Mouse (Mus musculus) spleen, adult 2 months (tissue): ENCODE measurements around the gene C130026I21Rik. TPM values are rescaled to one million over a fixed set of nuclear protein-coding genes. Genes with fewer than 3 reads are reported as not detected.

Experiments used
- DNase-seq, 2 experiments: peaks; one replicate each; pipeline versions ENCODE4 v3.0.0 to v3.0.0-alpha.2; 2012 to 2021; ENCODE audit warnings: low spot score in 2 of 2, low read depth in 1 of 2
- H3K27ac ChIP-seq: fragments of 200-500 bp; 2 replicates; pipeline ENCODE4 v1.5.1; 2012; ENCODE audit warnings: low read length, inconsistent platforms; ENCODE audit not compliant: insufficient read depth
- H3K27me3 ChIP-seq: fragments of 200-500 bp; 2 replicates; pipeline ENCODE4 v1.6.1; 2012; ENCODE audit warnings: mild to moderate bottlenecking, moderate library complexity, low read length, inconsistent platforms; ENCODE audit not compliant: control insufficient read depth, insufficient read depth
- H3K36me3 ChIP-seq: fragments of 200-500 bp; 2 replicates; pipeline ENCODE4 v1.6.1; 2012; ENCODE audit warnings: mild to moderate bottlenecking, low read length, inconsistent platforms; ENCODE audit not compliant: control insufficient read depth, insufficient read depth
- H3K4me1 ChIP-seq: fragments of 200-500 bp; 2 replicates; pipeline ENCODE4 v1.6.1; 2011; ENCODE audit warnings: inconsistent platforms; ENCODE audit not compliant: control insufficient read depth, insufficient read depth, insufficient read length
- H3K4me3 ChIP-seq: fragments of 200-500 bp; 2 replicates; pipeline ENCODE4 v1.5.1; 2011; ENCODE audit warnings: mild to moderate bottlenecking, inconsistent platforms; ENCODE audit not compliant: insufficient read depth, insufficient read length; ENCODE audit errors: extremely low read depth
- CTCF ChIP-seq: fragments of 200-500 bp; IDR thresholded peaks from 2 replicates; pipeline ENCODE4 v1.5.1; 2011; ENCODE audit warnings: mild to moderate bottlenecking, inconsistent platforms; ENCODE audit not compliant: insufficient read depth, insufficient read length, insufficient replicate concordance; ENCODE audit errors: extremely low read depth
- POLR2A ChIP-seq: fragments of 200-500 bp; IDR thresholded peaks from 2 replicates; pipeline ENCODE4 v1.6.1; 2011; ENCODE audit warnings: low read depth, low read length, inconsistent platforms
- WGBS: fragments of 180-500 bp; shearing (Covaris S2); methylation state at CpG from one replicate; pipeline ENCODE4 v1.1.7; 2018; 5-methylcytosine and 5-hydroxymethylcytosine counted together
- polyA plus RNA-seq: library from polyadenylated mRNA; depleted of rRNA; stranded (reverse); fragments of >200 nt; gene quantifications from 2 replicates; pipeline ENCODE4 v1.2.3, GENCODE M21; 2012; rRNA removed

C130026I21Rik gene
- polyA plus RNA-seq, 1 experiment = 3.5 TPM

DNA sequence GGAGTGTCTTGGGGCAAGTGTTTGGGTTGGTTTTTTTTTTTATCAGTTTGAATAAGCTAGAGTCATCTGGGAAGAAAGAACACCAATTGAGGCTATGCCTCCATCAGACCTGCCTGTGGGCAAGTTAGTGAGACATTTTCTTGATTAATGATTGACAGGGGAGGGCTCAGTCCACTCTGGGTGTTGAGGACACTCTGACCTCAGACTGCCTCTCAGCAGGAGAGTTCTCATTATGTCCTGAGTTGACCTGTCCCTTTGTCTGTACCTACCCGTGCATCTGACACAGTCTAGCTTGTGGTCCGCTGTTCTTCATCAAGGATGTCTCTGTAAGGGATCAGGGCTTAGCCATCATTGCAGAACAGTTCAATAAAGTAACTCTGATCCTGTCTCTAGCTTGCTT lies 323.0 kb downstream of the C130026I21Rik start:
- H3K36me3 ChIP-seq = no peaks in the 10 kb centered on the region

GRCm38 (mm10) chr1:84945950-84946349 lies 324.4 kb downstream of the C130026I21Rik start:
- no peak overlapping the region for H3K4me3 ChIP-seq
- H3K4me1 ChIP-seq = no peaks in the 10 kb centered on the region
- H3K27ac ChIP-seq = no peak overlapping the region
- no peaks in the 10 kb centered on the region for H3K36me3 ChIP-seq
- H3K27me3 ChIP-seq = no peaks in the 10 kb centered on the region
- no peak for DNase-seq
- no peak for TF ChIP-seq POLR2A
- no peak for TF ChIP-seq CTCF
- 77% methylated on average over 3 of the region's 3 CpGs for WGBS

More for the DNA sequence above, 323.0 kb downstream of the C130026I21Rik start:
- no peak for TF ChIP-seq POLR2A
- no peak for TF ChIP-seq CTCF
- Histone ChIP-seq H3K4me1 (no peaks in the 10 kb centered on the region), H3K27ac (no peak overlapping the region), H3K27me3 (no peaks in the 10 kb centered on the region), H3K4me3 (no peak overlapping the region)
- 86% methylated on average over 2 of the region's 2 CpGs for WGBS
- no peak for DNase-seq

DNA sequence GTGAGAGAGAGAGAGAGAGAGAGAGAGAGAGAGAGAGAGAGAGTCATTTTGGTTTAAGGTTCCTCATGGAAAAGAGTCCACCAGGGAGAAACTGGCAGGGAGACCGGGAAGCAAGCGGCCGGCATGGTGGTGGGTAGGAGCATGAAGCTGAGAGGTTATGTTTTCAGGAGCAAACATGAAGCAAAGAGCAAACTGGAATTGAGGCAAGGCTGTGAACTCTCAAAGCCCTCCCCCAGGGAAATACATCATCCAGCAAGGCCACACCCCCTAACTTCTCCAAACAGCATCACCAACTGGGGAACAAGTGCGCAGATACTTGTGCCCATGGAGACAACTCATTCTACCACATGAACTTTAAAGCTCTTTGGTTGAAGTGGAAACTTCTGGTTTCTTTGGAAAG lies 326.8 kb downstream of the C130026I21Rik start:
- DNase-seq = no peak
- Histone ChIP-seq H3K36me3 (no peaks in the 10 kb centered on the region), H3K27me3 (no peaks in the 10 kb centered on the region), H3K27ac (no peak overlapping the region), H3K4me1 (no peaks in the 10 kb centered on the region), H3K4me3 (no peak overlapping the region)
- TF ChIP-seq POLR2A = no peak
- no peak for TF ChIP-seq CTCF
- WGBS = 97% methylated on average over 4 of the region's 4 CpGs

Other genes starting within 250 kb of the C130026I21Rik start
- gene Gm10553, start 170.4 kb downstream of the C130026I21Rik start, polyA plus RNA-seq = not detected in 2 replicates
- 1.2 and 1.4 TPM in 2 replicates for gene A530032D15Rik, start 160.7 kb downstream of the C130026I21Rik start, polyA plus RNA-seq